Mouse (Mus musculus) CD4-positive naive resting alpha-beta T cell, adult 76 days (primary cell): ENCODE measurements around the gene C130060K24Rik. TPM values are rescaled to one million over a fixed set of nuclear protein-coding genes. Genes with fewer than 3 reads are reported as not detected.

ENCODE experiments used
- total RNA-seq: library from RNA; stranded (reverse); gene quantifications from one replicate; pipeline ENCODE4 v1.2.4, GENCODE M21; 2023

C130060K24Rik gene
- not detected for total RNA-seq

DNA sequence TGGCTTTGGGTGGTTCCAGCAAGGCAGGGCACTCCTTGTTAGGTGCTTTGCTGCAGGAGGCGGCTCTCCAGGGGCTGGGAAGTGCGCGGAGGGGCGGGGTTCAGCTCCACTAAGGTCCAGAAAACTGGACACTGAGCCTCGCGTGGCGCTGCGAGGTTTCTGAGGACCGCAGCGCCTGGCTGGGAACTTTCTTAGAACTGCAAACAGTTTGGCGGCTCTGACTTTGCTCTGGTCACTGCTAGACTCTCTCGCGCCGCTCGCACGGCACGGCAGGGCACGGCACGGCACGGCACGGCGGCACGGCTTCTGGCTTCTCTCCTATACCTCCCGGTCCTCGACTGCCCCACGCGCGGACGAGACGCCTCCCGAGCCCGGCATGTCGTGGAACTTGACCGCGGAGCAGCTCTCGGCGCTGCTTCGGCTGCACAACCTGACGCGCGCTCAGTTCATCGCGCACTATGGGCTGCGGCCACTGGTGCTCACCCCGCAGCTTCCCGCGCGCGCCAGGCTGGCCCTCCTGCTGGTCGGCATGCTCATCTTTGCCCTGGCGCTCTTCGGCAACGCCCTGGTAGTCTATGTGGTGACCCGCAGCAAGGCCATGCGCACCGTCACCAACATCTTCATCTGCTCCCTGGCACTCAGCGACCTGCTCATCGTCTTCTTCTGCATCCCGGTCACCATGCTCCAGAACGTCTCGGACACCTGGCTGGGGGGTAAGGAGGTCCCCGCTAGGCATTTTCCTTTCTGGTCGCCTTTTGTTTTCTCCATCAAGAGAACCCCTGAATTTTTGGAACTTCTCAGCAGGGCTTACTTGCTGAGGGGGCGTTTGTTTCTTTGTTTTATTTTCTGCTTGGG is at the start of gene C130060K24Rik:
Gene C130060K24Rik (plus strand): TSS at position 188 of the 855 bp plus-strand sequence.

Other genes starting within 250 kb of the C130060K24Rik start
- 9.4 TPM for gene Hpgds, start 236.2 kb upstream of the C130060K24Rik start, total RNA-seq
- gene Tnip3, start 144.2 kb downstream of the C130060K24Rik start, total RNA-seq, result not detected